Mouse (Mus musculus) spleen, postnatal 36 days (tissue): ENCODE results near the gene Vax1.

ENCODE experiments used
- DNase-seq, 2 experiments: peaks; one replicate each; pipeline ENCODE4 v3.0.0; 2022; ENCODE audit warnings: low spot score in 2 of 2, mixed read lengths in 1 of 2

Vax1 gene

DNA sequence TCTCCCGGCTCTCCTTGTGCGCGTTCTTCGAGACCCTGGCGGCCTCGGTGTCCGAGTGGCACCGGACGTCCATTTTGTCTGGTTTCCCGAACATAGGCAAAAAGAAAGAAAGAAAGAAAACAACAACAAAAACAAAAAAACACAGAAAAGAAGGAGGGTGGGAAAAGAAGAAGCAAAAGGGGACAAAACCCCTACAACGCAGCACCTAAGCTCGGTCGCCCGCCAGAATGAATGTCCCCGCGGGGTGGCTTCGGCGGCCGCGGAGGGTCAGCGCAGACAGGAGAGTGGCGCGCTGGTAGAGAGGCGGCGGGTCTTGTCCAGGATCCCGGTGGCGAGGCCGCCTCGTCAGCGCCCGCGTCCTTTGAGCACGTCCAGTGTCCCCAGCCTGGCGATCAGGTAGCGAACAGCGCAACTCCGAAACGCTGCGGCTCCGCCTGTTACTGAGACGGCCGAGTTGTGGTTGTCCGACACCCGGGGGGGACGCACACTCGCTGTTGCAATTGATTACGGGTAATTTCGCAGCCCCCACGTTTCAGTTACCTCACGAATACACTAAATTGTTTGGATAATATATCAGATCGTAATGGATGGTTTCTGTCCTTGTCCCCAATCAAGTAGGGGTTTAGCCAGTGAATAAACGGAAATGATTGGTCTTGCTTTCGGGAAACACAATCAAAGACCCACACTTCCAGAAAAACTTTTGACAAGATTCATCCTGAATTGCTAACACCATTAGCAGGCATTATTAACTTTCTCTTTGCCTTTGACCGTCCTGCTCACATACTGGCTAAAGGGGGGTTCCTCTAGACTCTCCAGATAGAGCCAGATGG is at the start of gene Vax1:
Vax1 (minus strand) TSS at position 121 of the 830 bp plus-strand sequence.
- no peak for DNase-seq

DNA sequence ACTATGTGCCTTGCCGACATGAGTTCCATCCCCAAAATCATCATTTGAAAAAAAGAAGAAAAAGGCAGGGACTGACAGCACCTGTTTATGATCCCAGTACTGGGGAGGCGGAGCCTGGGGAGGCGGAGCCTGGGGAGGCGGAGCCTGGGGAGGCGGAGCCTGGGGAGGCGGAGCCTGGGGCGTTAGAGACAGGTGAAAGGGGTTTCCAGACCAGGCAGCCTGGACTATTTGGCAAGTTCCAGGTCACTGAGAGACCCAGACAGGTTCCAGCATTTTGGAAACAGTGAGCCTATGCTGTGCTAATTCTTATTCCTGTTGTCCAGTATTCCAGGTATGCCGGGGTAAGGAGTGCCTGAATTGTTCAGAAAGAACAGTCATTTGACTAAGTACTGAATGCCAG is 49.1 kb upstream of the Vax1 start, which contains the start of gene Kcnk18:
Kcnk18 (plus strand) TSS at position 224 of the 400 bp plus-strand sequence.
- DNase-seq = no peak

DNA sequence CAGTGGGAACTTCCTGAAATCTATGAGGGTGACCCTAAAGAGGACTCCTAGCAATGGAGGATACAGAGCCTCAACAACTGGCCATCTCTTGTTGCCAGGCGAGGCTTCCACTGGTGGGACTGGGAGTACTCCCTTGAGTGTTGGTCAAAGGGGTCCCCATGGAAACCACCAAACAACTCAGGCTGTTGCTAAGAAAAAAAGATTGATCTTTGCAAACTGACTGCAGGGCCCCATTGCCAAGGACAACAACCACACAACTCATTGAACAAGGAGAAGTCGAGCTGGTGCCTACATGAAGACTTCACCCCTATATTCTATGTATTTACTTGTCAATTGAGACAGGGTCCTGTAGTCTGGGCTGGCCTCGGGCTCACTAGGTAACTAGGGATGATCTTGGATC is 47.0 kb upstream of the Vax1 start:
- no peak for DNase-seq

- no peak for DNase-seq
Measured at GRCm38 (mm10) chr19:59208986-59209385, 39.1 kb upstream of the Vax1 start.

DNA sequence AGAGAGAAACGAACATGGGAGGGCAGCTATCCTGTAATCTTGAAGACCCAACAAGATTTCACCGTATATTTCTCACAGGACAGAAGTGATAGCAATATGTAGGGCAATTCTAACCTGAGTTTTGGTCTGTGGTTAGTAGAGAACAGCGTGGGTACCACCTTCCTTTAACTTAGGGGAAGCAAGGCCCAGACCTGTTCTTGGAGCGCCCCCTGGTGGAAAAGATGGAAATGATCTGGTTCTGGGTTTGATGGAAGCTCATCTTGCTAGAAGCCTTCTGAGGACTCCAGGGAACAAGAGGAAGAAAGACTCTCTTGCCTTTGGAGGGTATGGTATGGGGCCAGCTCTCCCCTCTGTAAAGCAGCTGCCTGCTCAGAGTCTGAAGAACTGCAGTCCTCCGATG is 38.6 kb upstream of the Vax1 start:
- peak; percentile 21 to 35 for DNase-seq

GRCm38 (mm10) chr19:59198161-59198560 is 28.3 kb upstream of the Vax1 start:
- DNase-seq = peak; percentile 15 to 16

GRCm38 (mm10) chr19:59196111-59196666 is 26.3 kb upstream of the Vax1 start:
- no peak for DNase-seq

GRCm38 (mm10) chr19:59195181-59195770 is 25.4 kb upstream of the Vax1 start:
- DNase-seq = no peak

- no peak for DNase-seq
Measured at GRCm38 (mm10) chr19:59193986-59194820, 24.3 kb upstream of the Vax1 start.

DNA sequence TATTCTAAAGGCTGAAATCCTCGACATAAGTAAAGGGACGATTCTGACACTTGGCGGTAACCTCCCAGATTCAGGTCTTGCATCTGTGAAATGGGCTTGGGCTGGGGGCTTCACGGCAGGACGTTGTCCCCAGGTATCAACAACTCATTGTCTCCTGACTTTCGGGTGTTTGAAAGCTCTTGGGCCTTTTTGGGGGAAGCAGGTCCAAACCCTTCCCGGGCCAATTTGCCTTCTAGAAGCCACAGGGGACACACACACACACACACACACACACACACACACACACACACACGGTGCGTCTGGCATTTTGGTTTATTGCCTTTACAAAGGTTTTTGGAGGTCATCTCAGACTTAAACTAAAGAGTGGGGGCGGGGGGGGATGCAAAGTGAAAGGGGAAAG is 23.6 kb upstream of the Vax1 start:
- no peak for DNase-seq

DNA sequence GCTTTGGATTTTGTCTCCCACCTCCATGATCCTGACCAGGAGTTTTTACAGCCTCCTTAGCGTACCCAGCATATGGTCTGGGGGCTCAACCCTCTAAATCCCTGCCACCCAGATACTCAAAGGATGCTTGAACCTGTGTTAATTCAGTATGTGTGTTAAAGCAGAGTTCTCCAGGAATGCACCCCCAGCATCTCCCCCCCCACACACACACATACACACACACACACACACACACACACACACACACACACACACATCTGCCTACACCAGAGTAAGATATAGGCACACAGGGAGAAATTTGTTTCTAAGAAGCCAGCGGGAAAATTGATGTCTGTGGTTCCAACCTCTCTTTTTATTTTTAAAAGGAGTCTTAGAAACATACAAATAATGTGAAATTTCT is 22.6 kb upstream of the Vax1 start:
- DNase-seq = no peak

- DNase-seq = no peak
Measured at GRCm38 (mm10) chr19:59191123-59191505, 21.3 kb upstream of the Vax1 start.

DNA sequence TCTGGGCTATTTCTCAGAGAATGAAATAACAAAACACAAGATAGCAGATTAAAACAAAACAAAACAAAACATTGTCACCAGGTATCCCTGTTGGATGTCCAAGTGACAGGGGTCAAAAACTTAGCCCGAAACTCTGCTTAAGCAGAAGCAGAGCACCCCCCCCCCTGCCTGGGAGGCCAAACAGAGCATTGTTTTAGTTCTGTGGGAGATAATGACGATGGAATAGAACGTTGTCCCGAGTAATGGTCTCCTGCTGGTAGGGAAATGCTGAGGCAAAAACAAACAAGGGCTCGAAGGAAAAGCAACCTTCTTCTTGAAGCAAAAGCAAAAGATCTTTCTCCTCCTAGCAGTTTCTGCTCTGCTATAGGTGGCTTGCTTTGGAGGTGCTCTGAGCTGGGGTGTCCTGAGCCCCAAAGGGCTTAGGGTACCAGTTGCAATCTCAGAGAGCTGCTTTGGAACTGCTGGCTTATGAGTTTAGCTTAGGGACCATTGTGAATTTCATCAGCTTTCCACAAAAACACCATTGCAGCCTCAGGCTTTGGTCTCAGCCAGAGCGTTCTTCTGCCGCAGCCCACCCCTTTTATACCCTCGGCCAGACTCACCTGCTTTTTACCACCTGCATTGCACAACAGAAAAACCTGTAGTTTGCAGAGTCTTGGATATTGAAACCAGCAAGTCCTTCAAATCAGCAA is 20.7 kb upstream of the Vax1 start:
- no peak for DNase-seq

DNA sequence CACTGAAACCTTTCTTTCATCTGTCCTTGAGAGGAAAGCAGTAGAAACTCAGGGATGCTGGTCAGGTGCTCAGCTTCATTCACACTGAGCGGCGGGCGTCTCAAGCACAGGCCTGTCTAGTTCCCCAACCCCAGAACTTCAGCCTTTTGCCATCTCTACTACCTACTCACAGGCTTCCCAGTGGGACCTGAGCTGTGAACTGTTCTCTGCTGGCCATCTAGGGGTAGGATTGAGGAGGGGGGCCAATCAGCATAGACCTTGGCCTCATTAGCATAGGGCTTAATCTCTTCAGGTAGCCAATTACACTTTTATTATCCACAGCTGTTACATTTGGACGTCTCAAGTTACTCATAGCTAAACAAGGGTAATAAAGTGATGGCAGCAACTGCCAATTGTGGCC is 19.1 kb upstream of the Vax1 start:
- DNase-seq = no peak

DNA sequence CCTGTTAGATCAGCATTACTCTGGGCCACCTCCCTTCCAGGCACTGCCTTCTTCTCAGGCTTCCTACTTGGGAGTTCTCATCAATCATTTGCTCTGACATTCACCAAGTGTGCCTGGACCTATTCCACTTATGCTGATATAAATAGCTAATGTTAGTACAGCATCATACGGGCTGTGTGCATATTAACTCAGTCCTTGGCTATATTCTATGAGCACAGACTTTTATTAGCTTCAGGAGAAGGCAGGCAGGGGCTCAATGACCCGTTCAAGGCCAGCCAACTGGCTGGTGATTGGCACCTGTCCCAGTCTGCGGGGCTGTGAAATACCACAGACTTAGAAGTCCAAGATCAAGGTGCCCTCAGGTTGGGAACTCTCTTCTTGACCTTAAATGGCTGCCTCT is 14.1 kb upstream of the Vax1 start:
- no peak for DNase-seq

GRCm38 (mm10) chr19:59173341-59174015 is 3.6 kb upstream of the Vax1 start:
- DNase-seq = no peak

DNA sequence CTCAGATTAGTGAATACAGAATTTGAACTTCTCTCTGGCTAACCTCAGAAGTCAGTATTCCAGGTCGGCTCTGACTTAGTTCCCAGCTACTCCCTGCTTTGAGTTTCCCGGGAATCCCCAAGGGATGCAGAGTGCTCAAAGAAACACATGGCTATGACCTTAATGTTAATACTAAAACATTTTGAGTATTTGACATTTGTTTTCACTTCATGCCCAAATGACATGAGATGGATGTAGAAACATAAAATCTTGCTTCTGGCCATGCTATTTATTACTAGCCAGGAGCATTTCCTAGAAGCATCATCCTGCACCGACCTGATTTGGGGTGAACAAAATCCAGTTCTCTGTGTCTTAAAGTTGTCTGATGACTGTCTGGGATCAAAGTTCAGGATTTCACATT is 2.9 kb upstream of the Vax1 start:
- DNase-seq = no peak

GRCm38 (mm10) chr19:59171871-59172245 is 2.0 kb upstream of the Vax1 start:
- no peak for DNase-seq

DNA sequence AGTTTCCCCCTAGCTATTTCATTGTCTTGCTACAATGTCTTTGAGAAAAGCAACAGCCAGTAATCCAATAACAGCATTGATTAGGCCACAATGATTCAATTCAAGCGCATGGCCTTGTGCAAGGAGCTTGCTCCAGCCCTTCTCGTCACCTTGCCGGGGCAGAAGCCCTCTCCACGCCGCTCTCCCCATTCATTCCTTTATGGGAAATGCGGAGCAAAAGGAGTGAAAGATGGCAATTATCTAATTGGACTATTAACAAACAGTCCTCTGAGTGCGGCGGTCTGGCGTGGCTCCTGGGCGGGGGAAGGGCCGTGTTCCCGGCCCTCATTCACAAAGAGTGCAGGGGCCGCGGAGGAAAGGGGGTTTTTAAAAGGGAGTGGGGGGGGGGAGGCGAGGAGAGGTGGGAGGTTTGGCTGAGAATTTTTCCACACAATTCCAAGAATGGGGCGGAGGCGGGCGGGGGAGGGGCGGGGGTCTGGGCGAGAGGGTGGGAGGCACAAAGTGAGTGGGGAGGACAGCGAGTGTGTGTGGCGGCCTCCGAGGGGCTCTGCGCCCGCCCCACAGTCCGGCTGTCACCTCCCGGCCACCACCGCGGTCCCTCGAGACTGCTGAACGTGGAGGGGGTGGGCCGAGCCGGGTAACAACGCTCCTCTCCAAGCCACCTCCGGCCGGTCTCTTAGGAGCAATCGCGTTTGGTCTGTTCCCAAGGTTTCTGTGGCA is 1.5 kb upstream of the Vax1 start:
- no peak for DNase-seq

DNA sequence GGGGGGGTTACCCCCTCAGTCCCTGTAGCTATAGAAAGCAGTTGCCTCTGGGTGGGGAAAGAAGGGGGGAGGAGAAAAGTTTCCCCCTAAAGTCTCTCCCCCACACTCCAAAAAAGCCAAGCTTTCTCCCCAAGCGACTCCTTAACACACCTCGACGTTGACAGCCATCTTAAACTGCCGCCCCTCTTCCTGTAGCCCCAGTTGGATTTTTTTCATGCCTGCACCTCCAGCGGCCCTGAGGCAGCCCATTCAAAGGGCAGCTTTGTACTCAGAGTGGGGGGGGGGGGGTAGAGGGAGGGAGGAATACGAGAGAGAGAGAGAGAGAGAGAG is 875 bp upstream of the Vax1 start:
- no peak for DNase-seq
